Mouse (Mus musculus): Measurements from ENCODE around the gene Arrdc1.
A peak's percentile ranks its signal among the peaks of the same experiment; 100 is the strongest.

- TF ChIP-seq POLR2A (IDR thresholded peaks at IDR 0.05; ENCODE audit: control insufficient read depth, extremely low read depth, insufficient read depth, low read length, poor library complexity) (peak; percentile 93), CTCF (IDR thresholded peaks at IDR 0.05; ENCODE audit: borderline replicate concordance, control insufficient read depth, extremely low read depth, insufficient read depth, low read length, poor library complexity) (peak; percentile 66; the same call in 1 of the 2 replicates)
These were observed 40.1 kb upstream of the Arrdc1 start, which contains the start of gene Mrpl41 for GRCm38 (mm10) chr2:24974906-24975703.

All from thymus, adult 2 months (tissue).